Mouse (Mus musculus): ENCODE measurements around the gene March9. TPM values are rescaled to one million over a fixed set of nuclear protein-coding genes. Genes with fewer than 3 reads are reported as not detected.
A peak's percentile ranks its signal among the peaks of the same experiment; 100 is the strongest.

The March9 gene
- polyA plus RNA-seq, 1 experiment from 2014 or later: 0.46 TPM

DNA sequence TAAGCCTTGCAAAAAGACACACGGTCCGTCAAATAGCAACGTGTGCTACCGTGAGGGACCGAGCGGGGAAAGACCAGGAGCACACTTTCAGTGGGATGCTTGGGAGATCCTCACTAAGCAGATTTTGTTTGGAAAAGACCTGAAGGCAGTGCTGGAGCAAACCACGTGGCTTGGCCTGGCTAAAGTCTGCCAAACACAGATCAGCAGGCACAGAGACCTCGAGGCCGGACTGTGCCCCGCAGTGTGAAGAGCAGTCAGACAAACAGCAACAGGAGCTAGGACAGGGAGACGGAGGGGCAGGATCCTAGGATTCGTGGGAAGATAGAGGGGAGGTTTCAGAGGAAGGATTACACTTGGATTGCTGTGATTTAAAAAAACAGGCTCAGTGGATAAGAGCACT, 23.7 kb downstream of the March9 start:
- Histone ChIP-seq H3K4me3 (ENCODE audit: low read length) (no peak overlapping the region), H3K27me3 (ENCODE audit: control insufficient read depth, insufficient read depth, low read depth, low read length) (no peaks in the 10 kb centered on the region; the same call in 1 of the 2 replicates), H3K9ac (ENCODE audit: low read length) (no peak overlapping the region), H3K4me2 (ENCODE audit: low read depth, low read length) (no peak overlapping the region), H3K36me3 (ENCODE audit: control insufficient read depth, insufficient read depth, low read length) (no peaks in the 10 kb centered on the region), H3K27ac (ENCODE audit: low read length) (no peak overlapping the region), H3K9me3 (ENCODE audit: control insufficient read depth, low read length) (no peaks in the 10 kb centered on the region), H3K4me1 (replicated peaks; ENCODE audit: control insufficient read depth, insufficient read depth, low read length) (0 out of 2 replicates have a peak, but pooled peaks cover 2% of the 10 kb centered on the region)
- 74% methylated on average over 12 of the region's 12 CpGs for WGBS
- ATAC-seq (ENCODE audit: low read depth): no peak

DNA sequence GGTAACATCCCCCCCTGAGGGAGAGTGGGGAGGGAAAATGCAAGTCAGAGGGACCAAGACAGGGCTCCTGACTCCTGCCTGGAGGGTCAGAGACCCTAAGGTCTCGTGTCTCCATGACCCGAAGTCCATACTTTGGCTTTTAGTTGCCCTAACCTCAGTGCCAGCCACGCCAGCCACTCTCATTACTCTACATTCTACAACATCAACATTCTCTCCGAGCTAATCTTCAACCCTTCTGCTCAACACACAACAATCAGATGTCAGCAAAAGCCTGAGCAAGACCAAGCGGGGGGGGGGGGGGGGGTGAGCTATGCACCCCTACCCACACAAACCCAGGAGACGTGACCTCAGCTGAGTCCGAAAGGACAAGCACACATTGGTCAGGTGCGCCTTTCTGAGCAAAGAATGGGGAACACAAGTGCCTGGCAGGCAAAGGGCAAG, 26.7 kb downstream of the March9 start:
- H3K27ac ChIP-seq (ENCODE audit: low read length): no peak overlapping the region
- H3K9ac ChIP-seq (ENCODE audit: low read length): no peak overlapping the region
- H3K4me3 ChIP-seq (ENCODE audit: low read length): no peak overlapping the region
- no peak for ATAC-seq (ENCODE audit: low read depth)
- no peaks in the 10 kb centered on the region for H3K9me3 ChIP-seq (ENCODE audit: control insufficient read depth, low read length)
- H3K4me1 ChIP-seq (replicated peaks; ENCODE audit: control insufficient read depth, insufficient read depth, low read length): no peaks in the 10 kb centered on the region; the same call in 1 of the 2 replicates
- H3K27me3 ChIP-seq (ENCODE audit: control insufficient read depth, insufficient read depth, low read depth, low read length): no peaks in the 10 kb centered on the region; the same call in 1 of the 2 replicates
- WGBS: 75% methylated on average over 8 of the region's 8 CpGs
- peaks cover 3% of the 10 kb centered on the region; the same call in 1 of the 2 replicates for H3K36me3 ChIP-seq (ENCODE audit: control insufficient read depth, insufficient read depth, low read length)
- no peak overlapping the region for H3K4me2 ChIP-seq (ENCODE audit: low read depth, low read length)

DNA sequence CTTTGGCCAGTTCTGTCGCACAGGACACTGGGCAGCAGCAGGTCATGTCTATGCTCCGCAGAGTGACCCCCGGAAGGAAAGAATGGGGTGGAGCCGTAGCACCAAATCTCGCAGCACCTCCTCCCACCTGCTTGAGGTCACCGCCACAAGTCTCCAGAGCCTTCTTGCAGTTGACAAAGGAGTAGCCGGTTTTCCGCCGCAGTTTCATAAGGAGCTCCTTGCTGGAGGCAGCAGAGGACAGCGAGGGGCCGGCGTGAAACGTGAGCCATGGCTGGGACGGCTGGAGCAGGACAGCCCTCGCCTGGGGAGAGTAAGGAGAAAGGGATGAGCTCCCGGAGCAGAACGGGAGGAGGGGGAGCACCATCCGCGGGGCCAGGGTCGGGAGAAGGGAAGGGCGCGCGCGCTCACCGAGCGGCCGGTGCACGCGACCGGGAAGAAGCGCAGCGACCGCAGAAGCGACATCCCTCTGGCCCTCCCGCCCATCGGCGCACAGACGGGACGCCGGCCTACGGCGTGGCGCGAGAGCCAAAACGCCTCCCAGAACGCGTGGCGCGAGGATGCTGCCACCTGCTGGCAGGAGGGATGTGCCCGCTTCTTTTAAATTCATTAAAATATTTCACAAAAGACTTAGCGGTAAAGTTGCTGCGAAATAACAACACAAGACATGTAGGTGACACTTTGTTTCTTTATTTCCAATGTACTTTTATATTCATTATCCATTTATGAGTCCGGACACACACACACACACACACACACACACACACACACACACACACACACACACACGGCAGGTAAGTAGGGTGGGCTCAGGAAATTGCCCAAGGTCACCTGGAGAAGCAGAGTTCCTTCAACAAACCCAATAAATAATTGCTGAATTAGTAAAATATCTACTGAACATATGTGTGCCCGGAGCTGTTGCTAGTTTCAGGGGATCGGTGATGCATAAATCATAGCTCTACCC, 29.4 kb downstream of the March9 start, which contains the start of gene Tsfm:
Gene Tsfm, minus strand, starts transcription at position 505 of the 961 bp plus-strand sequence.
- H3K4me2 ChIP-seq (ENCODE audit: low read depth, low read length): peak within 1 kb of the TSS; percentile 71
- H3K36me3 ChIP-seq (ENCODE audit: control insufficient read depth, insufficient read depth, low read length): peaks cover 15% of the 10 kb centered on the region
- no peaks in the 10 kb centered on the region for H3K27me3 ChIP-seq (ENCODE audit: control insufficient read depth, insufficient read depth, low read depth, low read length)
- H3K9ac ChIP-seq (ENCODE audit: low read length): peak within 1 kb of the TSS; percentile 91
- 5% methylated on average over 56 of the region's 56 CpGs for WGBS
- H3K9me3 ChIP-seq (ENCODE audit: control insufficient read depth, low read length): no peaks in the 10 kb centered on the region
- H3K4me3 ChIP-seq (ENCODE audit: low read length): peak within 1 kb of the TSS; percentile 90
- H3K27ac ChIP-seq (ENCODE audit: low read length): peak within 1 kb of the TSS; percentile 74
- peak; percentile 92 for ATAC-seq (ENCODE audit: low read depth)
- H3K4me1 ChIP-seq (replicated peaks; ENCODE audit: control insufficient read depth, insufficient read depth, low read length): no peaks in the 10 kb centered on the region; the same call in 1 of the 2 replicates

DNA sequence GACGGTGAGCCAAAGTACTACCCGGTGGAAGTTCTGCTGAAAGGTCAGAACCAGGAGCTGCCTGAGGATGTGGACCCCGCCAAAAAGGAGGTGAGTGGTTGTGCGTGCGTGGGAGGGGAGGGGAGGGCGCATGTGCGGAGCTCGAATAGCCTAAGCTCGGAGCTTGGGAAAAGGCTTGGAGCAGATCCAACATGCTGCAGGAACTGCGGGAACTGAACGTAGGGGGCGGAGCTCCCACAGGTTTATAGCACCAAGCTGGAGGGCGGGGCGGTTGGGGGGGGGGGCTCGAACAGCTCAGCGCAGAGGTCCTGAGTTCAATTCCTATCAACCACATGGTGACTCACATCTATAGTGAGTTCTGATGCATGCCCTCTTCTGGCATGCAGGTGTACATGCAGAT, 41.6 kb downstream of the March9 start:
- H3K4me2 ChIP-seq (ENCODE audit: low read depth, low read length): no peak overlapping the region
- H3K27me3 ChIP-seq (ENCODE audit: control insufficient read depth, insufficient read depth, low read depth, low read length): no peaks in the 10 kb centered on the region
- peaks cover 6% of the 10 kb centered on the region for H3K36me3 ChIP-seq (ENCODE audit: control insufficient read depth, insufficient read depth, low read length)
- no peak overlapping the region for H3K27ac ChIP-seq (ENCODE audit: low read length)
- no peaks in the 10 kb centered on the region for H3K4me1 ChIP-seq (replicated peaks; ENCODE audit: control insufficient read depth, insufficient read depth, low read length)
- H3K9me3 ChIP-seq (ENCODE audit: control insufficient read depth, low read length): no peaks in the 10 kb centered on the region
- no peak overlapping the region for H3K9ac ChIP-seq (ENCODE audit: low read length)
- H3K4me3 ChIP-seq (ENCODE audit: low read length): no peak overlapping the region
- ATAC-seq (ENCODE audit: low read depth): no peak
- WGBS: 76% methylated on average over 16 of the region's 16 CpGs

DNA sequence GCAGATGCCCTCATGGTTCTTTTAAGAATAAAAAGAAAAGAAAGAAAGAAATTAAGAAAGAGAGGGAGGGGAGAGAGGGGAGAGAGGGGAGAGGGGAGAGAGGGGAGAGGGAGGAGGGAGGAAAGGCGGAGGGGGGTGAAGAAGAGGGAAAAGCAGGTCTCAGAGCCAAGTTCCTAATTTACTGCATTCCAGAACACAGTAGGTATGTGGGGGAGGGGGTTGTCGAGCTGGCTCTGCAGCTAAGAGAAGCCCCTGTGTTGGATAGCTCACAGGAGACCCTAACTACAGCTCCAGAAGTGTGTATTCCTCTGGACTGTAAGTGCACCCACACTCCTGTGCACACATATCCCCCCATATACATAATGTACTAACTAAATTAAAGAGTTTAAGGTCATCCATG, 42.9 kb downstream of the March9 start:
- Histone ChIP-seq H3K4me2 (ENCODE audit: low read depth, low read length) (no peak overlapping the region), H3K27me3 (ENCODE audit: control insufficient read depth, insufficient read depth, low read depth, low read length) (no peaks in the 10 kb centered on the region), H3K36me3 (ENCODE audit: control insufficient read depth, insufficient read depth, low read length) (0 out of 2 replicates have a peak, but pooled peaks cover 3% of the 10 kb centered on the region), H3K4me3 (ENCODE audit: low read length) (no peak overlapping the region), H3K27ac (ENCODE audit: low read length) (no peak overlapping the region), H3K9ac (ENCODE audit: low read length) (no peak overlapping the region), H3K9me3 (ENCODE audit: control insufficient read depth, low read length) (no peaks in the 10 kb centered on the region), H3K4me1 (replicated peaks; ENCODE audit: control insufficient read depth, insufficient read depth, low read length) (no peaks in the 10 kb centered on the region)
- 18% methylated on average over 2 of the region's 2 CpGs for WGBS
- no peak for ATAC-seq (ENCODE audit: low read depth)

DNA sequence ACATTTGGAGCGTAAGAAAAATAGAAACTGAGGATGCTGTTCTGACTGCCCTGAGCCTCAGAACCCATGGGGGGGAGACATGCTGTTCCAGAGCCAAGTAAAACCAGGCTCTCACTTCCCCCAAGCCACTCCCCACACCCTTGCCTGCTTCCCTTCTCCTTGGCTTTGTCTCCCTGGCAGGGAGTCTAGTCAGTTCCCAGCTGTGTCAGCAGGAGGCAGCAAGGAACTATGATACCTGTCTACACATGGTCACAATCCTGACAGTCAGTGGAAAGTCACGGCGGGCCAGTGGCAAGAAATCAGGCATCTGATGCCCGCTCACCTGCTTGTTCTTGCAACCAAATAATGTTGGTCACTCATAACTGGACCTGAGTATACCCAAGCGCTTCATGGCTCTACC, 43.5 kb downstream of the March9 start:
- Histone ChIP-seq H3K36me3 (ENCODE audit: control insufficient read depth, insufficient read depth, low read length) (no peaks in the 10 kb centered on the region), H3K4me2 (ENCODE audit: low read depth, low read length) (no peak overlapping the region), H3K27ac (ENCODE audit: low read length) (no peak overlapping the region), H3K4me1 (replicated peaks; ENCODE audit: control insufficient read depth, insufficient read depth, low read length) (no peaks in the 10 kb centered on the region), H3K27me3 (ENCODE audit: control insufficient read depth, insufficient read depth, low read depth, low read length) (no peaks in the 10 kb centered on the region), H3K9me3 (ENCODE audit: control insufficient read depth, low read length) (no peaks in the 10 kb centered on the region), H3K4me3 (ENCODE audit: low read length) (no peak overlapping the region), H3K9ac (ENCODE audit: low read length) (no peak overlapping the region)
- ATAC-seq (ENCODE audit: low read depth): no peak
- 46% methylated on average over 5 of the region's 5 CpGs for WGBS

Other genes starting within 250 kb of the March9 start
- 13.8 and 14.0 TPM in 2 replicates for gene Atp23, start 158.8 kb downstream of the March9 start, polyA plus RNA-seq (2015; fragmentation: Nextera tagmentation; extraction: Ambion mirVana)
- gene Ctdsp2, start 81.5 kb downstream of the March9 start, polyA plus RNA-seq (2015; fragmentation: Nextera tagmentation; extraction: Ambion mirVana): 66.2 and 72.0 TPM in 2 replicates
- gene Avil, start 59.5 kb downstream of the March9 start, polyA plus RNA-seq (2015; fragmentation: Nextera tagmentation; extraction: Ambion mirVana): 0.20 and 0.33 TPM in 2 replicates
- gene Tsfm, start 29.3 kb downstream of the March9 start, polyA plus RNA-seq (2015; fragmentation: Nextera tagmentation; extraction: Ambion mirVana): 69.3 and 71.6 TPM in 2 replicates
- 37.5 and 39.9 TPM in 2 replicates for gene Mettl1, start 18.8 kb downstream of the March9 start, polyA plus RNA-seq (2015; fragmentation: Nextera tagmentation; extraction: Ambion mirVana)
- gene Eef1akmt3, start 18.7 kb downstream of the March9 start, polyA plus RNA-seq (2015; fragmentation: Nextera tagmentation; extraction: Ambion mirVana): 0.29 and 0.36 TPM in 2 replicates
- 0.11 and 0.38 TPM in 2 replicates for gene Cyp27b1, start 11.9 kb downstream of the March9 start, polyA plus RNA-seq (2015; fragmentation: Nextera tagmentation; extraction: Ambion mirVana)
- 1,550 and 1,646 TPM in 2 replicates for gene Cdk4, start 3.4 kb upstream of the March9 start, polyA plus RNA-seq (2015; fragmentation: Nextera tagmentation; extraction: Ambion mirVana)
- 165 and 169 TPM in 2 replicates for gene Tspan31, start 10.1 kb upstream of the March9 start, polyA plus RNA-seq (2015; fragmentation: Nextera tagmentation; extraction: Ambion mirVana)
- 0.04 and 0.58 TPM in 2 replicates for gene Agap2, start 15.1 kb upstream of the March9 start, polyA plus RNA-seq (2015; fragmentation: Nextera tagmentation; extraction: Ambion mirVana)
- gene Os9, start 60.9 kb upstream of the March9 start, polyA plus RNA-seq (2015; fragmentation: Nextera tagmentation; extraction: Ambion mirVana): 108 and 111 TPM in 2 replicates
- gene B4galnt1, start 105.0 kb upstream of the March9 start, polyA plus RNA-seq (2015; fragmentation: Nextera tagmentation; extraction: Ambion mirVana): 3.5 and 5.2 TPM in 2 replicates
- 0.88 and 1.1 TPM in 2 replicates for gene Slc26a10, start 120.5 kb upstream of the March9 start, polyA plus RNA-seq (2015; fragmentation: Nextera tagmentation; extraction: Ambion mirVana)
- 60.3 and 65.0 TPM in 2 replicates for gene Arhgef25, start 129.9 kb upstream of the March9 start, polyA plus RNA-seq (2015; fragmentation: Nextera tagmentation; extraction: Ambion mirVana)
- gene Dtx3, start 135.5 kb upstream of the March9 start, polyA plus RNA-seq (2015; fragmentation: Nextera tagmentation; extraction: Ambion mirVana): 72.9 and 74.8 TPM in 2 replicates
- 30.0 and 30.8 TPM in 2 replicates for gene Pip4k2c, start 151.4 kb upstream of the March9 start, polyA plus RNA-seq (2015; fragmentation: Nextera tagmentation; extraction: Ambion mirVana)
- gene Kif5a, start 203.2 kb upstream of the March9 start, polyA plus RNA-seq (2015; fragmentation: Nextera tagmentation; extraction: Ambion mirVana): 1.2 TPM in 2 replicates
- gene Dctn2, start 206.2 kb upstream of the March9 start, polyA plus RNA-seq (2015; fragmentation: Nextera tagmentation; extraction: Ambion mirVana): 183 and 194 TPM in 2 replicates
- 10.6 and 15.2 TPM in 2 replicates for gene Mbd6, start 228.8 kb upstream of the March9 start, polyA plus RNA-seq (2015; fragmentation: Nextera tagmentation; extraction: Ambion mirVana)

Measured in lung, embryonic 16.5 days (tissue).